Mouse (Mus musculus) spleen, adult 2 months (tissue): Measurements from ENCODE around the gene Sumo1. TPM values are rescaled to one million over a fixed set of nuclear protein-coding genes. Genes with fewer than 3 reads are reported as not detected.
"Not testable (repeated sequence)": the region's sequence is repeated elsewhere in the genome, so short reads cannot be mapped to it uniquely, and the experiment has no call there.

Source experiments
- DNase-seq, 2 experiments: peaks; one replicate each; pipeline versions ENCODE4 v3.0.0 to v3.0.0-alpha.2; 2012 to 2021; ENCODE audit warnings: low spot score in 2 of 2, low read depth in 1 of 2
- H3K27ac ChIP-seq: fragments of 200-500 bp; 2 replicates; pipeline ENCODE4 v1.5.1; 2012; ENCODE audit warnings: low read length, inconsistent platforms; ENCODE audit not compliant: insufficient read depth
- H3K27me3 ChIP-seq: fragments of 200-500 bp; 2 replicates; pipeline ENCODE4 v1.6.1; 2012; ENCODE audit warnings: mild to moderate bottlenecking, moderate library complexity, low read length, inconsistent platforms; ENCODE audit not compliant: control insufficient read depth, insufficient read depth
- H3K36me3 ChIP-seq: fragments of 200-500 bp; 2 replicates; pipeline ENCODE4 v1.6.1; 2012; ENCODE audit warnings: mild to moderate bottlenecking, low read length, inconsistent platforms; ENCODE audit not compliant: control insufficient read depth, insufficient read depth
- H3K4me1 ChIP-seq: fragments of 200-500 bp; 2 replicates; pipeline ENCODE4 v1.6.1; 2011; ENCODE audit warnings: inconsistent platforms; ENCODE audit not compliant: control insufficient read depth, insufficient read depth, insufficient read length
- H3K4me3 ChIP-seq: fragments of 200-500 bp; 2 replicates; pipeline ENCODE4 v1.5.1; 2011; ENCODE audit warnings: mild to moderate bottlenecking, inconsistent platforms; ENCODE audit not compliant: insufficient read depth, insufficient read length; ENCODE audit errors: extremely low read depth
- CTCF ChIP-seq: fragments of 200-500 bp; IDR thresholded peaks from 2 replicates; pipeline ENCODE4 v1.5.1; 2011; ENCODE audit warnings: mild to moderate bottlenecking, inconsistent platforms; ENCODE audit not compliant: insufficient read depth, insufficient read length, insufficient replicate concordance; ENCODE audit errors: extremely low read depth
- POLR2A ChIP-seq: fragments of 200-500 bp; IDR thresholded peaks from 2 replicates; pipeline ENCODE4 v1.6.1; 2011; ENCODE audit warnings: low read depth, low read length, inconsistent platforms
- WGBS: fragments of 180-500 bp; shearing (Covaris S2); methylation state at CpG from one replicate; pipeline ENCODE4 v1.1.7; 2018; 5-methylcytosine and 5-hydroxymethylcytosine counted together
- polyA plus RNA-seq: library from polyadenylated mRNA; depleted of rRNA; stranded (reverse); fragments of >200 nt; gene quantifications from 2 replicates; pipeline ENCODE4 v1.2.3, GENCODE M21; 2012

The Sumo1 gene
- polyA plus RNA-seq, 1 experiment, result 7.2 TPM

DNA sequence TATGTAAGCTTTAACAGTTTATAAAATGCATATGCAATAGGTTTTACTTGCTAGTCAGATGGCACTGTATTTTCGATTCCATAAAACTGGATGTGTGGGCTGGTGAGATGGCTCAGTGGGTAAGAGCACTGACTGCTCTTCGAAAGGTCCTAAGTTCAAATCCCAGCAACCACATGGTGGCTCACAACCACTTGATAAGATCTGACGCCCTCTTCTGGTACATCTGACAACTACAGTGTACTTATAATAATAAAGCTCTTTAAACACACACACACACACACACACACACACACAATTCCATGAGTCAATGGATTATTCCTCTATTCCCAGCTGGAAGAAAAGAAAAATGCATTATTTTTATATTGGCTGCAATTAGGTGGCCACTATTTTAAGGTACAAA lies 32.3 kb downstream of the Sumo1 start:
- DNase-seq, result no peak
- 89% methylated on average over 3 of the region's 3 CpGs for WGBS
- Histone ChIP-seq H3K36me3 (peaks cover 4% of the 10 kb centered on the region), H3K27me3 (no peaks in the 10 kb centered on the region), H3K27ac (no peak overlapping the region), H3K4me1 (no peaks in the 10 kb centered on the region), H3K4me3 (no peak overlapping the region)
- TF ChIP-seq CTCF, result no peak
- no peak for TF ChIP-seq POLR2A

DNA sequence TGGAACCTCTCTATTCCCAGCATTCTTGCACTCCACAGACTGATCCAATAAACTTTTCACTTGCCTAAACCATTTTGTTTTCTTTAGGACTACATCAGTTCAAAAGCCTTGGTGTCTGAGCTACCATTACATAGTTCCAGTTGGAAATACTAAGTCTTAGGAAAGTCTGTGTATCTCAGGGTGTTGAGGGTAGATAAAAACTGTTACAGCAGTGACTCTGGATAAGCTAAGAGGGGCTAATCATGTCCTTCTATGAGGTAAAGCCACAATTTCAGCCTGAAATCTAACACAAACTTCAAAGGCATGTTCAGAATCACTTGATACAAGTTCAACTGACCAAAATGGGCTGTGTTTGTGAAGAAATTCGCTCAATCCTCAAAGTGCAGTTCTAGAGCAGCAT lies 34.3 kb downstream of the Sumo1 start:
- Histone ChIP-seq H3K36me3 (no peaks in the 10 kb centered on the region), H3K27ac (no peak overlapping the region), H3K4me1 (peaks cover 2% of the 10 kb centered on the region; the same call in 1 of the 2 replicates), H3K4me3 (no peak overlapping the region), H3K27me3 (no peaks in the 10 kb centered on the region)
- DNase-seq, result no peak
- WGBS, result 92% methylated on average over 1 of the region's 1 CpGs
- no peak for TF ChIP-seq CTCF
- TF ChIP-seq POLR2A, result no peak

DNA sequence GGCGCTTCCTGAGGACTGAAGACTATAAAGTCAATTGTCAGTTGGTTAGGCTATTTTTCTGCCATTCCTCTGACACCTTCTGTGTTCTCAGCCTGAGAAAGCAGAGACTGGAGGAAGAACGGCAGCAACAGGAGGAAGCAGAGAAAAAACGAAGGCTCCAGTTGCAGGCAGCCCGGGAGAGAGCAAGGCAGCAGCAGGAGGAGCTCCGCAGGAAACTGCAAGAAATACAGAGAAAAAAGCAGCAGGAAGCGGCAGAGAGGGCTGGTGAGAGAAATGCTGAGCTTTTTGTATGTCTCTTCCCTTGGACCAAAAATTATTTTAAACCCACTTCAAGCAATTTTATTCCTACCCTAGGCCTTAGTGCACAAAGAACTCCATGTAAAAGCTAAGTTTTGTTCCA lies 37.6 kb downstream of the Sumo1 start:
- 31% methylated on average over 6 of the region's 6 CpGs for WGBS

DNA sequence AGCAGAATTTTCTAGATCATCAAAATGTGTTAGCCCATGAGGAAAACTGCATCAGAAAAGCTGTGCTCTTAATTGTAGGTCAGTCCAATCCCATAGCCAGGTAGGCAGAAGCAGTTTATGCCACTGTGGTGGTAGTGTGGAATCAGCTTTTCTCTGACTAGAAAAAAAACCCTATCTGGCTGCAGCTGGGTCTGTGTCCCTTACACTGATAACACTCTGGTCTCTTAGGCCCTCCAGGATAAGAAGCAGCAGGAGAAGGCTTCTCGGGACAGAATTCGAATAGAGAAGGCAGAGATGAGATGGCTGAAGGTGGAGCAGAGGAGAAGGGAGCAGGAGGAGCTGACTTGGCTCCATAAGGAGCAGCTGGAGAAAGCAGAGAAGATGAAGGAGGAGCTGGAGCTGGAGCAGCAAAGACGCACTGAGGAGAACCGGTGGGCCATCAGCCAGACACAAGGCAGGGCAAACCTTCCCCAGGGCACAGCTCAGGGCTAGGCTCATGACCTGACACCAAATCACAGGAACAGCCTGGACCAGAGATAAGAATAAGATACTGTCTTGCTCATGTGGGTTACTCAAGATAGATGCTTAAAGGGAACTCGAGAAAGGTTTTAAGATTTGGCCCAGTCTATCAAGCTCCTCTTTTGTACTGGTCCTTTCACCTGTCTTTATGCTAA lies 38.5 kb downstream of the Sumo1 start:
- WGBS, result 79% methylated on average over 5 of the region's 5 CpGs
- H3K4me1 ChIP-seq, result peaks cover 2% of the 10 kb centered on the region; the same call in 1 of the 2 replicates
- no peak overlapping the region for H3K4me3 ChIP-seq
- TF ChIP-seq POLR2A (no peak), CTCF (no peak)
- H3K27me3 ChIP-seq, result no peaks in the 10 kb centered on the region
- H3K27ac ChIP-seq, result no peak overlapping the region
- no peaks in the 10 kb centered on the region for H3K36me3 ChIP-seq
- no peak for DNase-seq

More for the DNA sequence above, 37.6 kb downstream of the Sumo1 start:
- TF ChIP-seq CTCF (no peak), POLR2A (no peak)
- no peaks in the 10 kb centered on the region for H3K36me3 ChIP-seq
- DNase-seq, result no peak
- no peaks in the 10 kb centered on the region for H3K27me3 ChIP-seq
- H3K4me3 ChIP-seq, result no peak overlapping the region
- no peak overlapping the region for H3K27ac ChIP-seq
- H3K4me1 ChIP-seq, result peaks cover 2% of the 10 kb centered on the region; the same call in 1 of the 2 replicates

GRCm38 (mm10) chr1:59630356-59630755 lies 40.3 kb downstream of the Sumo1 start:
- H3K4me1 ChIP-seq, H3K36me3 ChIP-seq, H3K27ac ChIP-seq, DNase-seq, H3K27me3 ChIP-seq, H3K4me3 ChIP-seq: not testable (repeated sequence)
- whole genome bisulfite sequencing, result 94% methylated on average over 6 of the region's 6 CpGs

- DNase-seq, result no peak
- Histone ChIP-seq H3K27ac (no peak overlapping the region), H3K4me1 (peaks cover 2% of the 10 kb centered on the region; the same call in 1 of the 2 replicates), H3K36me3 (no peaks in the 10 kb centered on the region), H3K4me3 (no peak overlapping the region), H3K27me3 (no peaks in the 10 kb centered on the region)
- TF ChIP-seq POLR2A, result no peak
- no peak for TF ChIP-seq CTCF
- WGBS, result 65% methylated on average over 6 of the region's 6 CpGs
Measured at GRCm38 (mm10) chr1:59629194-59629593, 41.4 kb downstream of the Sumo1 start.

- TF ChIP-seq CTCF, result no peak
- no peak for TF ChIP-seq POLR2A
- Histone ChIP-seq H3K36me3 (no peaks in the 10 kb centered on the region), H3K27ac (no peak overlapping the region), H3K4me1 (no peaks in the 10 kb centered on the region), H3K4me3 (no peak overlapping the region), H3K27me3 (no peaks in the 10 kb centered on the region)
- 91% methylated on average over 5 of the region's 5 CpGs for WGBS
- no peak for DNase-seq
Measured at GRCm38 (mm10) chr1:59625410-59625809, 45.2 kb downstream of the Sumo1 start.
